Mouse (Mus musculus): Measurements from ENCODE around the gene Ebf1. TPM values are rescaled to one million over a fixed set of nuclear protein-coding genes. Genes with fewer than 3 reads are reported as not detected.

Gene Ebf1
- polyA plus RNA-seq, 1 experiment, result 1.1 TPM

DNA sequence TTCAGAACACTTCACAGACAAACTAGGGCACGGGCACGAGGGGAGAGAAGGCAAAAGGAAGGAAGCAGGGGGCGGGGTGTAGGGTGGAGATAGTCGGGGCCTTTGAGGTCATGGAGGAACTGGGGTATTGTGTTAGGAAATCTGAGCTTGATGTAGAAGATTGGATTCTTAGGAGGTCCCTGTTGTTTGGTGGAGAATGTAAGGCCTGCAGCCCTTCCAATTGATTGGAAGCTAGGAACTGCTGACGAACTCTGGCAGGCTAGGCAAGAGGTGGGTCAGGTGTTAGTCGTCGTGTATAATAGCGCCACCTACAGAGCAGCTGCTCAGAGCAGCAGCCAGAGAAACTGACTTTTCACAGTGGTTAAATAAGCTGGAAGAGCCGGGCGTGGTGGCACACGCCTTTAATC, 35.8 kb upstream of the Ebf1 start:
- Histone ChIP-seq H3K27ac (ENCODE audit: control insufficient read depth, insufficient read depth, low read depth, low read length) (no peak overlapping the region), H3K36me3 (ENCODE audit: control insufficient read depth, insufficient read depth, low read length) (no peaks in the 10 kb centered on the region), H3K4me1 (ENCODE audit: control insufficient read depth, insufficient read depth, low read length) (no peaks in the 10 kb centered on the region; the same call in 1 of the 2 replicates), H3K27me3 (ENCODE audit: control insufficient read depth, insufficient read depth, low read length) (no peaks in the 10 kb centered on the region), H3K4me3 (ENCODE audit: control insufficient read depth, low read depth, low read length) (no peak overlapping the region)
- TF ChIP-seq CTCF (IDR thresholded peaks at IDR 0.05; ENCODE audit: control insufficient read depth, insufficient read depth, insufficient replicate concordance, low read depth, low read length) (peak; percentile 52; the same call in 1 of the 2 replicates), POLR2A (IDR thresholded peaks at IDR 0.05; ENCODE audit: control insufficient read depth, low read depth, low read length) (no peak)

DNA sequence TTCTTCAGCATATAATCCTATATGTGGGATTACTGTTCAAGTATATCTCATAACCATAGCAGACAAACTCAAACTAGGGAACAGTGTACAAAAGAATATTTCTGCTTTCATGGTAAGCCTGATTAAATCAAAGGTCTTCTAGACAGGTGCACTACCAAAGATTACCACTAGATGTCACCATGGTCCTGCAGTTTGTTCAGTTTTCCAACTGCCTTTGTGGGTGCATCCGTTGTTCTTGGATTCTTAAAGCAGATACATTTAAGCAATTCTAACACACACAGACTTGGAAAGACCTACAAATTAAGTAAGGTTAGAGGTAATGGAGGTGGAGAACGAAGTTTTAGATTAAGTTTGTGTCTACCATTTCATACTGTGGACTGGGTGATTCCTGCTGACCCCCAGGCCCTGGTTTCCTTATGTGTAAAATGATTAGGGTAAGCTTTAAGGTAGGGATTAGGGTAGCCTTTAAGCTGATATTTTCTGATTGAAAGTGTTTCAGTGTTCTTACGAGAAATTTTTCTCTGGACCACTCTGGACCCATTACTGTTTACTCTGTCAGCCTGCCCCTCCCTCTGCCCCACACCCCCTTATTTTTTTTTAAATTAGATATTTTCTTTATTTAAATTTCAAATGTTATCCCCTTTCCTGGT, 30.9 kb upstream of the Ebf1 start:
- Histone ChIP-seq H3K36me3 (ENCODE audit: control insufficient read depth, insufficient read depth, low read length) (no peaks in the 10 kb centered on the region), H3K4me1 (ENCODE audit: control insufficient read depth, insufficient read depth, low read length) (no peaks in the 10 kb centered on the region; the same call in 1 of the 2 replicates), H3K27ac (ENCODE audit: control insufficient read depth, insufficient read depth, low read depth, low read length) (no peak overlapping the region), H3K4me3 (ENCODE audit: control insufficient read depth, low read depth, low read length) (no peak overlapping the region), H3K27me3 (ENCODE audit: control insufficient read depth, insufficient read depth, low read length) (no peaks in the 10 kb centered on the region)
- TF ChIP-seq CTCF (IDR thresholded peaks at IDR 0.05; ENCODE audit: control insufficient read depth, insufficient read depth, insufficient replicate concordance, low read depth, low read length) (peak; percentile 61; the same call in 1 of the 2 replicates), POLR2A (IDR thresholded peaks at IDR 0.05; ENCODE audit: control insufficient read depth, low read depth, low read length) (no peak)

DNA sequence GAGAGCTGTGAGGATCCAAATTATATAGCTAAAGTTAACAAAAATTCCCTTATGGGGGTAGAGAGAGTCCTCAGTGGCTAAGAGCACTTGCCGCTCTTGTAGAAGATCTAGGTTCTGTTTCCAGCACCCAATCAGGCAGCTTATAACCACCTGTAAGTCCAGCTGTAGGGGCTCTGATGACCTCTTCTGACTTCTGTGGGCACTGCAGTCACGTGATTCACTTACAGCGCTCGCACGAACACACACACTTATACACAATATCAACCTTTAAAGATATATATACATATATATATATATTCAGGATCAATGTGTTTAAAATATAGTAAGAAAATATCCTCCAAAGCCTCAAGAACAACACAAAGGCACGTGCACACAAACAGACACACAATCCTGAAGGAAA, 24.1 kb upstream of the Ebf1 start:
- Histone ChIP-seq H3K27ac (ENCODE audit: control insufficient read depth, insufficient read depth, low read depth, low read length) (no peak overlapping the region), H3K36me3 (ENCODE audit: control insufficient read depth, insufficient read depth, low read length) (no peaks in the 10 kb centered on the region), H3K27me3 (ENCODE audit: control insufficient read depth, insufficient read depth, low read length) (no peaks in the 10 kb centered on the region), H3K4me3 (ENCODE audit: control insufficient read depth, low read depth, low read length) (no peak overlapping the region), H3K4me1 (ENCODE audit: control insufficient read depth, insufficient read depth, low read length) (no peaks in the 10 kb centered on the region)
- TF ChIP-seq POLR2A (IDR thresholded peaks at IDR 0.05; ENCODE audit: control insufficient read depth, low read depth, low read length) (no peak), CTCF (IDR thresholded peaks at IDR 0.05; ENCODE audit: control insufficient read depth, insufficient read depth, insufficient replicate concordance, low read depth, low read length) (no peak)

DNA sequence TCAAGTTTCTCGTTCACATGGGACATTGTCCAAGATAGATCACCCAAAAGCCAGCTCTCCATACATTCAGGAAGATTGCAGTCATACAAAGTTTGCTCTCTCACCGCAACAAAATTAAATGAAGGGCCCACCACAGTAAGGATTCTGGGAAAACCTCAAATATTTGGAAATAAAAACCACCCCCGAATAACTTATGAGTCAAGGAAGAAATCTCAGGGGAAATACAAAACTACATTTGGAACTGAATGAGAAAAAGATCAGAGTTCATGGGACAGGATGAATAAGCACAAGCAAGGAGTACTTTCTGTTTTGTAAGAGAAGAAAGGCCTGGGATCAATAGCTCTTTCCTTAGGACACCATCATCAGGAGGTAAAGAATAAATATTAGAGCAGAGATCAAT, 22.3 kb upstream of the Ebf1 start:
- H3K27ac ChIP-seq (ENCODE audit: control insufficient read depth, insufficient read depth, low read depth, low read length), result no peak overlapping the region
- TF ChIP-seq CTCF (IDR thresholded peaks at IDR 0.05; ENCODE audit: control insufficient read depth, insufficient read depth, insufficient replicate concordance, low read depth, low read length) (no peak), POLR2A (IDR thresholded peaks at IDR 0.05; ENCODE audit: control insufficient read depth, low read depth, low read length) (no peak)
- H3K4me1 ChIP-seq (ENCODE audit: control insufficient read depth, insufficient read depth, low read length), result no peaks in the 10 kb centered on the region
- no peaks in the 10 kb centered on the region for H3K36me3 ChIP-seq (ENCODE audit: control insufficient read depth, insufficient read depth, low read length)
- H3K4me3 ChIP-seq (ENCODE audit: control insufficient read depth, low read depth, low read length), result no peak overlapping the region
- H3K27me3 ChIP-seq (ENCODE audit: control insufficient read depth, insufficient read depth, low read length), result no peaks in the 10 kb centered on the region

DNA sequence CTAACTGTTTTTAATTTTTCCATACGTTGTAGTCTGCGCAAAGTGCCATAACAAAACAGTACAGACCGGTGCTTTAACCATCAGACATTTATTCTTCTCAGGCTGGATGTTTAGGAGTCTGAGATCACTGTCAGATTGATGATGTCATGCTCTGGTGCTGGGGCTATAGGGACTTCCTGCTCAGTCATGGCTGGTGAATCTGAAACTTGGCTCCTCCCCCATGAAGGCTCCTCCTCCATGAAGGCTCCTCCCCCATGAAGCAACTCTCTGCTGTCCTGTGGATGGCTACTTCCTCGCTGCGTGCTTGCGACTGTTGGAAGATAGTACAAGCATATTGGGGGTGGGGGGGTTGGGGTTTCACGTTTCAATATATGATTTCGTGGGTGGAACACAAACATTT, 10.2 kb upstream of the Ebf1 start:
- no peak for TF ChIP-seq CTCF (IDR thresholded peaks at IDR 0.05; ENCODE audit: control insufficient read depth, insufficient read depth, insufficient replicate concordance, low read depth, low read length)
- TF ChIP-seq POLR2A (IDR thresholded peaks at IDR 0.05; ENCODE audit: control insufficient read depth, low read depth, low read length), result no peak
- Histone ChIP-seq H3K4me3 (ENCODE audit: control insufficient read depth, low read depth, low read length) (no peak overlapping the region), H3K36me3 (ENCODE audit: control insufficient read depth, insufficient read depth, low read length) (no peaks in the 10 kb centered on the region), H3K4me1 (ENCODE audit: control insufficient read depth, insufficient read depth, low read length) (peaks cover 4% of the 10 kb centered on the region), H3K27ac (ENCODE audit: control insufficient read depth, insufficient read depth, low read depth, low read length) (no peak overlapping the region), H3K27me3 (ENCODE audit: control insufficient read depth, insufficient read depth, low read length) (no peaks in the 10 kb centered on the region)

DNA sequence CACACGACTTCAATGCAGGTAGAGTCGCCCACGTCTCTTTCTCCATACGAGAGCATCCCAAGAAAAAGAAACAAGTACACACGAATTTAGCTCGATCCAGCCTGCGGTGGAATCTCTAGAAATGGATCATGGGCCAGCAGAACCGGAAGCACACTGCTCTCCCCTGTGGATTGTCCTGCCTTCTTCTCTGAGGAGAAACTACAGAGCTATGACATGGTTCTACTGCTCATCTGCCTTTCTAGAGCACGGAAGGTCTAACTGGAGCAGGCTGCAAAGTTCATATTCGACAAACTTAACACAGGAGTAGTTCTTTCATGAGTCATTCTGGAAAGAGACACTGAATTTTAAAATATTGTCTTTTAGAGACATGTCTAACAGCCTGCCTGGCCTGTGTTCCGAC, 8.5 kb upstream of the Ebf1 start:
- Histone ChIP-seq H3K36me3 (ENCODE audit: control insufficient read depth, insufficient read depth, low read length) (no peaks in the 10 kb centered on the region), H3K27me3 (ENCODE audit: control insufficient read depth, insufficient read depth, low read length) (peaks cover 6% of the 10 kb centered on the region; the same call in 1 of the 2 replicates), H3K4me3 (ENCODE audit: control insufficient read depth, low read depth, low read length) (no peak overlapping the region), H3K4me1 (ENCODE audit: control insufficient read depth, insufficient read depth, low read length) (peaks cover 10% of the 10 kb centered on the region), H3K27ac (ENCODE audit: control insufficient read depth, insufficient read depth, low read depth, low read length) (no peak overlapping the region)
- TF ChIP-seq CTCF (IDR thresholded peaks at IDR 0.05; ENCODE audit: control insufficient read depth, insufficient read depth, insufficient replicate concordance, low read depth, low read length) (no peak), POLR2A (IDR thresholded peaks at IDR 0.05; ENCODE audit: control insufficient read depth, low read depth, low read length) (no peak)

DNA sequence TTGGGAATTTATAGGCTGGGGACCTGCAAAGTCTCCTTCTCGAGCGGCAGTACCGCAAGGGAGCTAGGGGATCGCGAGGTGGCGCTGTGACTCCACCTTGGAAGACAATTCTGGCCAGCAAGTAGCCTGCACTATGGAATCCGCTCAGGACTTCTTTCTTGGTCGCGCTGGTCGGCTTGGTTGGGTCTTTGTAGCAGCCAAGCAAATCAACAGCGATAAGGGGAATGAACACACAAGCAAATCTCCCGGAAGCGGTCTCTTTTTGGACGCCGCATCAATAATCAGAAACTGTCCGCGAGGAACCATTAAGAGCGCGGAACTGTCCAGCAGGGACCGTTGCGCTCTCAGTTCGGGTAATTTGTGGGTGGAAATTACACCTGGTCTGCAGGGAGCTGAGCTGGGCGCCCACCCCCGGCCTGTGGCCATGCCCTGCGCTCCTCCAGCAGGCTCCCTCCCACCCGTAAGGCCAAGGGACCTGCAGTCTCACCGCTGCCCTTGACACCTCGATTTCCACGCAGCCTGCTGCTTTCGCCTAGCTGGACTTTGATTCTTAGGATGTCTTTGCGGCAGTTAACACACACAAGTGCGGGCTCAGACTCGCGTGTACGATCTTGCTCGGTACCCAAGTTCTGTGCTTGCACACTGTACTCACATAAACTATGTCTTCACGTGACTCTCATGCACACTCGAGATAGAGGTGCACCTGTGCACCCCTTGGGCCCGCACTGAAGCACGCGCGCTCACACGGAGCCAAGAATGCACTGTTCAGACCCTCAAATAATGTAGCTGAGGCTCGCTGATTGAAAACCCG, 5.9 kb upstream of the Ebf1 start:
- Histone ChIP-seq H3K27me3 (ENCODE audit: control insufficient read depth, insufficient read depth, low read length) (peaks cover 6% of the 10 kb centered on the region; the same call in 1 of the 2 replicates), H3K36me3 (ENCODE audit: control insufficient read depth, insufficient read depth, low read length) (no peaks in the 10 kb centered on the region), H3K27ac (ENCODE audit: control insufficient read depth, insufficient read depth, low read depth, low read length) (no peak overlapping the region)

More for the DNA sequence above, 5.9 kb upstream of the Ebf1 start:
- Histone ChIP-seq H3K4me1 (ENCODE audit: control insufficient read depth, insufficient read depth, low read length) (peaks cover 10% of the 10 kb centered on the region), H3K4me3 (ENCODE audit: control insufficient read depth, low read depth, low read length) (peak overlapping the region; percentile 49)
- TF ChIP-seq POLR2A (IDR thresholded peaks at IDR 0.05; ENCODE audit: control insufficient read depth, low read depth, low read length) (no peak), CTCF (IDR thresholded peaks at IDR 0.05; ENCODE audit: control insufficient read depth, insufficient read depth, insufficient replicate concordance, low read depth, low read length) (peak; percentile 81; the same call in 1 of the 2 replicates)
